Mouse (Mus musculus): ENCODE results near the gene Sucnr1.
"Not testable (repeated sequence)": the region's sequence is repeated elsewhere in the genome, so short reads cannot be mapped to it uniquely, and the experiment has no call there.

The Sucnr1 gene

DNA sequence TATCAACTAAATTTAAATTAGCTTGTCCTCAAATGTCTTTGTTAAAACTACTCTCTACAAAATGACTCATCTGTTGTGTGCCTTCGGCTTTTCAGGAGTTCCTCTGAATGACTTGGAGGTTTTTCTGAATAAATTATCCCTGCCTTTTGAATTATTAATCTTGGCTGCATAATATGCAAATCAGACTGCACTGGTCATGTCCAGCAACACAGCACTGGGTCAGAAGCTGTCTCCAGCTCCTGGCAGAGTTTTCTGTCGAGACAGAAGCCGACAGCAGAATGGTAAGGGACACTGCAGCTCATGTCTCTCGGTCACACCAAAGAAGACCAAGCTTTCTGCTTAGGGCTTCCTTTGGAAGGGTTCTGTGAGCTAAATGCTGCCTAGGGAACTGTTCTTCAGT, at the start of gene Sucnr1:
Gene Sucnr1 (plus strand): TSS at position 222 of the 400 bp plus-strand sequence.
- no peak for DNase-seq (ENCODE audit: extremely low spot score, low read depth, low spot score)

DNA sequence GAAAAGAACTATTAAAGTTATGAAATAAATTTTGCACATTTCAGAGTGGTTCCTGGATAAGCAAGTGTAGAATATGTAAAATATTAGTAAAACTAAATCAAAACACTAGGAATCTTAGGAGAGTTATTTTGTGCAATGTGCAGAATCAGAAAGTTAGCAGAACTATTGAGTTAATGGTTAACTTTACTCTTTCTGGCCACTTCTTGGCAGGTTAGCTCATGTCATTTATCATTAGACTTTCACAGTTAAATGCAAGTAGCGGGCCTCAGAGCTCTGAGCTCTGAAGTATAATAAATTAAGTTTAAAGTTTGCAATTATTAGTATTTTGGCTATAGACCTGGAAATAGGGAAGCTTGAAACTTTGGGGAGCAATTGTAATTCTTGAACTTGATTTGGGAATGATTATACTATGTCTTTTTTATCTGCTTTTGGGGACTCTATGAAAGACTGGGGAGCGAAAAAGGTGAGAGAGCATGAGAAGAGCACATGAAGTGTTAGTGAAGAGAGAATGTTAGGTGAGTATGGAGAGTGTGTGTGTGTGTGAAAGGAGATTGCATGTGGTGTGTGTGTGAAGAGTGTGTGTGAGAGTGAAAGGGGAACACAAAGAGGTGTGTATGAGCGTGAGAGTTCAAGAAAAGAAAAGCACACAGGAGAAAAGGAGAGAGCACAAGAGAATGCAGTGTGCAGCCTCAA, 35.3 kb upstream of the Sucnr1 start:
- DNase-seq (ENCODE audit: extremely low spot score, low read depth, low spot score): no peak

DNA sequence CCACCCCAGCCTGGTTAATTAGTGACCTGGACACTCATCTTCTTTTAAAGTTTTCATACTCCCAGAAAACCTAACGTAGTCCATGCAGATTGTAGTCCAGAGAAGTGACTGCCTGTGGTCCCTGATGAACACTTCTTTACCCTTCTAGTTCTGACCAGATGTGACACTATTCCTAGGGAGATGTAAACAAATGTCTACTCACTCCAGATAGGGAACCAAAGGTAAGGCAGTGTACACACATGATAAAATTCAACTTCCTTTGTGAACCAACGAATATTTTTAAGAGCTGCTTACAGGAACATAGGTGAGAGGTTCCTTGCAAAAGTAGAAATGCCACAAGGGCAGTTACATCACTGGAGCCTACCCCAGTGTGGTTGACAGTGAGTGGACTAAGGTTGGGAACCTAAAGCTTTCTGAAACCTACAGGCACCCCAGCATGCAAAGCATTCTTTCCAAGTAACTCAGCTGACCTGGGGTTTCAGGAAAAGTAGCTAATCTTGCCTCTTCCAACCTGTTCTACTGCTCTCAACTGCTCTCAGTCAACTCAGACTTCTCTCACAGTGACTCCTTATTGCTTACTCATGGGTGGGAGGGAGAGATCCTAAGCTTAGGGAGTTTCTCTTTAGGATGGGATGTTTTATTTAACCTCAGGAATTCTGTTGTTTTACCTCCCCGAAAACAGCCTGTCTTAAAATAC, 28.3 kb upstream of the Sucnr1 start:
- DNase-seq (ENCODE audit: extremely low spot score, low read depth, low spot score): no peak

DNA sequence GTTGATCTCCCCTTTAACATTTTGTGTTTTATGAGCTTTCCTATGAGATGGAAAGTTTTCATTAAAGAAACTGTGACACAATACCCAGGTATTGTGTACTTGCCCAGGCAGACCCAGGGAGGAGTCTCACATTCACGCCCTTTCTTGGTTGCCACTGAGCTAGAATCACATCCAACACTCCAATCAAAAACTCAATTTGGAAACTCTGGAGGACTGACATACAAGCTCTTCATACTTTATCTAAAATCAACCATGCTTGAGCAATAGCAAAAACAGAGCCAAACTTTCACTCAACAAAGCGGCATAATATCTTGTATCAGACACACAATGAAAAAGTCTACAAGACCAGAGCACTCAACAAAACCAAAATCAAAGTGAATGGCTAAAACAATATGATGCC, 27.7 kb upstream of the Sucnr1 start:
- no peak for DNase-seq (ENCODE audit: extremely low spot score, low read depth, low spot score)

DNA sequence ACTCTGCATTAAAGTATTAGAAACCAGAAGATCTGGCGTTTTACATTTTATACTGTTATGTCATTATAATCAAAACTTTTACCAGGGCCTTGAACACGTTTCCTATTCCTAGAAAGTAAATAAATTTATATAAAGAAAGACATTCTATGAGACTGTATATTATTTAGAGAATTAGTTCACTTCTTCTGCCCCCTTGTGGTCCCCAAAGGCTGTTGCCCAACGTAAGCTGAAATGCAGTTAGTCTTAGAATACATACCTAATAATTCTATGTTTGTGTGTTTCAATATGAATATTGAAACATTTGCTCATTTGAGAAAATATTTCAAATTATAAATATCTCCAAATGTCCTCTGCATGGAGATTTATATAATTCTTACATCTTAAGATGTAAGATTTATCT, 25.2 kb upstream of the Sucnr1 start:
- DNase-seq (ENCODE audit: extremely low spot score, low read depth, low spot score): no peak

DNA sequence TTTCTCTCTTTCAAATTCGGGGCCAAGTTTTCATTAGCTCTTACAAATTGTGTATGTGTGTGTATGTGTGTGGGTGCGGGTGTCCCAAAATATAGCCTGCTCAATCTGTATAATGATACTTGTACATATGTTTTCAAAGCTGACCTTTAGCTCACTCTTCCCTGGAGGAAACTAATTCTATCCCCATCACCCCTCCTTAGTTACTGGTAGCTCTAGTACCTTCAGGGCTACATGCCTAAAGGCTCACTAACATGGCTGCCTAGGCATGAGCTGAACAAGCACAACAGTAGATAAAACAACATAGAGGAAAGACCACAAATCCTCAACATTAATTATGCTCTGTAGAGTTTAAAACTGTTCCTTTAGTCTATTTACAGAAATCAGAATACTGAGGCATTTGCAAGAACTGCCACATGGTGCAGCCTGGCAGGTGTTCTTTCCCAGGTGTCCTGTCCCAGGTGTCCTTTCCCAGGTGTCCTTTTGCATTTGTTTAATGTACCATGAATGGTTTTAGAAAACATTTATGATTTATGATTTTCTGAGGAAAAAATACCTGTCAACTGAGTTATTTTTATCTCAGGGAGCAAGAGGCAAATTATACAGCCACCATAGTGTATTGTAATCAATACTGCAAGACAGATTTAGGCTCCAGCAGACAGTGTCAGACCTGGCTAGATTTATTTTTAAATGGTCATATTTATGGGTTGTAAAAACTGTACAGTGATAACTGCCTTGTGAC, 24.4 kb upstream of the Sucnr1 start:
- DNase-seq (ENCODE audit: extremely low spot score, low read depth, low spot score): no peak

DNA sequence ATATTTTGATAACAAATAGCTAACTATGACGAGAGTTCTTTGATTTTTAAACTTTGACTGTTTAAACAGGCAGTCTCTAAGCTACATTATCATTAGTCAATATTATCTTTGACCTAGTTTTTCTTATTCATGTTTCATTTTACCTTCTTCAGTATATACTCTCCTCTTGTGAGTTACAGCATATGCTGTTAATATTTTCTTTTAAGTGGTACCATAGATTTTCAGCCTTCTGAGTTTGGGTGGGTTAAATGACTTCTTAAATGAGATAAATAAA, 23.9 kb upstream of the Sucnr1 start:
- no peak for DNase-seq (ENCODE audit: extremely low spot score, low read depth, low spot score)

DNA sequence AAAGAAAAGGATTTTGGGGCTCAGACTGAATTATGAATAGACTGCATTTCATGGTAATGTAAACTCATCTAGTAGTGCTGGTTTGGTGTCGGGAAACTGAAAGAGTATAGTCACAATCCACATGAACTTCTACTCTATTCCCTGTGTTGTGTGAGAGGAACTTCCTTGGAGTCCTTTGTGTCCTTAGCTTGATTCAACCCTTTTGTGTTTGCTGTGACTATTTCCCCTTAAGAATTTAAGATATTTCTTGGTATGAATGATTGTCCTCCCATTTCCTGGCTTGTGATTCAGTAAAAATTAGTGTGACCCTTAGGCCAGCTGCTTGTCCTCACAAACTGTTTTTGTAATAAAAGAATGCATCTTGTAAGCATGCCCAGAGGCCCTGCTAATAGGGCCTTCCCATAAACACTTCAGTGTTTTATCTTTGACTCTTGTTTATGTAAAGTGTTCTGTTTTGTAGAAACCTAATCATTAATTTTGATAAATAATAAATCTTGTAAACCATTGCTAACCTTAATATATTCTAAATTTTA, 2.7 kb upstream of the Sucnr1 start:
- DNase-seq (ENCODE audit: extremely low spot score, low read depth, low spot score): no peak

DNA sequence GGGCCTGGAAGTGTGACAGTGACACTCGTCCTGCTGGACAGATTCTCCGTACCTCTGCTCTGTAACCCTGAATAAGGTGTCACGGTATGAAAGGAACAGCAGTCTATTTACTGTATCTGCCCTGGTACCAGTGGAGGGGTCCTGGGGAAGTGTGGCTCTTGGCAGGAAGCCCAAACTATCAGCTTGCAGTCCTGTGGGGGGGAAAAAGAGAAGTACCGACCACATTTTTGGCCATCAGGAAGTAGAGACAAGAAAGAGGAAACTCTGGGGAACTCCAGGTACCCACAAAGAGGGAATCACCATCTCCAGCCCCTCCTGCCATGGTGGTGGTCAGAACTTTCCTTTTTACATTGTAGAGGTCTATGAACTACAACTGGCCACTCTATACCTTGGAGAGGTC, 1.1 kb upstream of the Sucnr1 start:
- DNase-seq (ENCODE audit: extremely low spot score, low read depth, low spot score): no peak

DNA sequence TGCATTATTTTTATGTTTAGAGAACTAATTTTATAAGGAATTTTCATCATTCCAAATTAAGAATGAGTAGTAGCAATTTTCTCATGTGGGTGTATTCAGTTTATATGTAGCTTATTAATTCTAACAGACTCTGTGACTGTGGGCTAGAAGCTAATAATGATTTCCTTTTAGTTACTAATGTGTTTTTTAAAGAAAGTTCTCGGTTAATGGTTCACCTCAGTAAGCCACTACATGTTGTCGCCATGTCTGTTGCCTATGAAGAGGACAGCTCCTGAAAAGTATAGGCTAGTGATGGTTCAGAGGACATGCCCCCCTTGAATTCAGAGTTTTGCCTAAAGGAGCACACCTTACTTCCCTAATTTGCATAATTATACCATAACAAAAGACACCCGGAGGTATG, 1.1 kb downstream of the Sucnr1 start:
- DNase-seq (ENCODE audit: extremely low spot score, low read depth, low spot score): no peak

DNA sequence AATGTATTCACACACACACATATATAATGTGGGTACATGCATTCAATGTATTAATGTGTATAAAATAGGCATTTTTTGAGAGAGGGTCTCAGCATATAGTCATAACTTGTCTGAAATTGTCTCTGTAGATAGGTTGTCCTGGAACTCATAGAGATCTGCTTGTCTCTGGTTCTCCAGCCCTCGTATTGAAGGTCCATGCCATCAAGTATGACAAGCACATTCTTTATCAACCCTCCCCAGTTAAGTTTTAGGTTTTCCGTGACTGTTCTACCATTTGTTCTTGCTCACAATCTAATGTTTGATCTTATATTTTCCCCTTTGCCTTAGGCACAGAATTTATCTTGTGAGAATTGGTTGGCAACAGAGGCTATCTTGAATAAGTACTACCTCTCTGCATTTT, 4.1 kb downstream of the Sucnr1 start:
- no peak for DNase-seq (ENCODE audit: extremely low spot score, low read depth, low spot score)

DNA sequence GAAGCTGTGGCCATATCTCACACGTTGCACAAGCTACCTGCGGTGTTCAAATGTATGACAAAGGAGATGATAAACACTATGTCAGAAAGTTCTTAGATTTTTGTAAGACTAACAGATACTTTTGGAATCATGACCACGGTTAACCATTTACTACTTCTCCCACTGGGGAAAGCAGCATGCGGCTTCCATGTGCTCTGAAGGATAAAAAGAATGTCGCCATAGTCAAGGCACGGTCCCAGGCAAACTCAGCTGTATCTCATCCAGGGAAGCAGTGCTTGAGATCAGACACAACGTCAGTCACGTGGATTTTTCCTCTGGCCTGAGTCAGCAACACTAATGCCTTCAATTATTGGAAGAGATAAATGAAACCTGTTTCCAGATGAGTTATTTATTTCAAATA, 9.7 kb downstream of the Sucnr1 start:
- no peak for DNase-seq (ENCODE audit: extremely low spot score, low read depth, low spot score)

DNA sequence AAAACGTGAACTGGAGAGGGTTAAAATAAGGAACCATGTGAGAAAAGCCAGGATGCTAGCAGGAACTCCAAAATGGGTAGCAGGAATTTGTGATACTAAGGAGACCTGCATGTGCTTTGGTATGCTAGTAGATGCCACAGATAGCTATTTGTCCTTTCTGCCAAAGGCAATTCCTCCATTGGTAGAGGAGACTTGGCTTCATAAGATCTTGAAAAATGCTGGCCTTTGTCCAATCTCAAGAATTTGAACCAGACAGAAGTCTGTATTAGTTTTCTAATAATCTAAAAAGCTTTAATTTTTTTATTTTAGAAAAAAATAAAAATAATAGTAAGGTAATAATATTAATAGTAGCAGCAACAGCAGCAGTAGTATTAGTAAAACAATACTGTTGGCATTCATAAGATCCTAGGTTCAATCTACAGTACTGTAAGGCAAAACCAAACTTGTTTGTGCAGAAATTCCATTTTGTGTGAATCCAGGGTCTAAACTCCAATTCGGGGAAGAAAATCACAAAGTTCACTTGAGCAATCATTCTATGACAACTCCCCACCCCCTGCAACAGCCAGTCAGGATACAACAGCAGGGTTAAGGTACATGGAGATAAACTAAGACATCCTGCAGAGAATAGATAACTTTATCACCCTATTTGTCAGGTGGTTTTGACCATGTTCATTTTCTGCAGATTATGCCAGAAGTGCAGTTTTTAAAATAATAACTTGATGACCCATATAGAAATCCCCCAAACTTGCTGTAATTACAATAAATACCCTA, 12.9 kb downstream of the Sucnr1 start:
- no peak for DNase-seq (ENCODE audit: extremely low spot score, low read depth, low spot score)

DNA sequence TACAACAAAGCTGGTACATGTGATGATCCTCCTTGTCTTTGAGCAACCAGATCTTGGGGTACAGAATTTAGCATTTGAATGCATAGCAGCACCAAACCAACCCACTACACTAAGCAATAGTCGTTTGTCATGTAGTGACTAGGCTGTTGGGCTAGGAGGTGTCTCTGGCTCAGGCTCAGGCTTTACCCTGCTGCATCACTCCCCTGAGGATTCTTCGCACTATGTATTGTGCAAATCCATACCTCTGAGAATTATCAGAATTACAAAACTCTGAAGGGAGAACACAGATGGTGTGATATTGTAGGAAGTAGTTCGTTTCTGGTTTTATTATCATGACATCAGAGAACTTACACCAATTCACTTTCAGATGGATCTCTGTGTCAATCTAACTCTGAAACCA, 15.3 kb downstream of the Sucnr1 start:
- no peak for DNase-seq (ENCODE audit: extremely low spot score, low read depth, low spot score)

DNA sequence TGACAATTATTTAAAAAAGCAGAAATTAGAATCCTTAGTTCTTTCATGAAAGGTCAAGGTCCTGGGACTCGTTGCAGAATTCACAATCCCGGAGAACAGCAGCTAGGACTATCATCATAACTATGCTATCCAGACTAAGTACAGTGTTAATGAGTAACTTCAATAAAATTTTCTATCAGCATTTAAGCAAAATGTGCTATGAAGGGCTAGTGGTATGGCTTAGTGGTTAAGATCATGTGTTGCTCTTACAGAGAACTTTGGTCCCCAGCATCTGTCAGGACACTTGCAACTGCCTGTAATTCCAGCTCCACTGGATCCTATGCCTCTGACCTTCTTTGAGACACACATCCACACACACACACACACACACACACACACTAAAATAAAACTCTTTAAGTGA, 15.8 kb downstream of the Sucnr1 start:
- no peak for DNase-seq (ENCODE audit: extremely low spot score, low read depth, low spot score)

DNA sequence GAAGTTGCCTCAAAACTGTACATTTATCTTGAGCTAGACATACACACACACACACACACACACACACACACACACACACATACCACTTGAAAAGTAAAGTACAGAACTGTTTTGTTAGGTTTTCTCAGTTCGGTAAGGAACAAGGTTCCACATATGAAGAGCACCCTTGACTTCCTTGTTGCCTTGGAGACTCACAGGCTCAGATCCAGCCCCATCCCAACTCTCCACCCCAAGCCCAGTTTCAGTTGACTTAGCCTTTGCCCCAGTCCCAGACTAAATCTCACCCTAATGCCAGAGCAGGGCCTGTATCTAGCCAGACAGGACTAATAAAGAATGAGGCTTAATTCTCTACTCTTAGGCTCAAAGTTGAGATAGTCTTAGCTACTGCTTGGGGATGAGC, 16.9 kb downstream of the Sucnr1 start:
- DNase-seq (ENCODE audit: extremely low spot score, low read depth, low spot score): no peak

DNA sequence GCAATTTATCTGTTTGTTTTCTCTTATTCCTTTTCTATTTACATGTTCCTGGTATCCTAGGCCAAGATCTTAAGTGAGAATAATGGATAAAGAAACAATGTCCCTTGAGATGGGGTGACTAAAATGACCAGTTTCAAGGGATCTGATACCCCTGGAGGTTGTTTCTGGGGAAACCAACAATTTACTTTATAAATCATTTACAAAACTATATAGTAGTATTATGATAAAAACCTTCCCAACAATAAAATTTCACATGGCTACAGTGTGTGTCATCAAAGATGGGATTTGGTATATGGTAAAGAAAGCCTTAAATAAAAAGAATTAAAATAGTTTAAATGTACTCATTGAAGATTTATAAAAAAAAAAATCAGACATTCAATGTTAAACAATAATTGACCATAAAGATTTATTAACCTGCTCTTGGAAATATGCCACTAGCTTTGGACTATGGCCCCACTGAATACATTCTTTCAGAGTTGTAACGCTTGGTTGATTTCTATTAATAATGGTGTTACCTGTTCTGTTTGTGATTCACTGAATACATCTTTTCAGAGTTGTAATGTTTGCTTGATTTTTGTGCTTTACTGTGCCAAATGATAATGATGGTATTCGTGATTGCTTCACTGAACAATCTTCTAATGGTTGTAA, 22.9 kb downstream of the Sucnr1 start:
- no peak for DNase-seq (ENCODE audit: extremely low spot score, low read depth, low spot score)

DNA sequence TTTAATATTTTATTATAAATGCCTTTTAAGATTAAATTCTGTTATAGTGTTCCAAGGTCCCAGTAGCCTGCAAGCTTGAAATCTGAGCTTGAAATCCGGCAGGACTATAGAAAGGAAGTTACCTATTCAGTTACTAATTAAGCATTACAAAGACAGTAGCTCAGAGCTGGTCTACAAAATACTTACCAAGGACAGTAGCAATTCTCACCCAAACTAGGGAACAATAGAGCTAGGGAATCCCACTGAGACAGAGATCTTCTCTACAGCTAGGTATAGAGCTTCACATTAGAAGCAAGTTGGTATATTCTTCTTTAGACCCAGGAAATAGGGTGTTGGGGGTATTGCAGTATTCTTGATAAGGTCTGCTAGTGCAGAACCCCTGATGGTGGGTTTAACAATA, 24.8 kb downstream of the Sucnr1 start:
- not testable (repeated sequence) for DNase-seq (ENCODE audit: extremely low spot score, low read depth, low spot score)

DNA sequence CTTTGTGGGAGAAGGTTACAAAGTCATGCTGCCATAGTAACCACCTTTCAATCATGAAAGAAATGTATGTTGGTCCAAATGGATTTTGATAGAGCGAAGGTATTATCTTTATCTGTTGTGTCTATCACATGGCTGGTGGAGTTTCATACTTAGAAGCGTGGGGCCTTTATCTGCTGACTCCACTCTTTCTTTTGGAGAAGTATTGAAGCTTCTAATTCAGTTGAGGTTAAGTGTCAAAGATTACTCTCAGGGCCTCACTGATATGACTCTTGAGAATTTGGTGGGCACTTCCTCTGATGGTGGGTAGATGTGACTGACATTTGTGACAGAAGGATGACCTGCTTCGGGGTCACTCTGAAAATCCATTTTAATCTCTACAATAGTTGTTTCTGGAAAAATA, 26.1 kb downstream of the Sucnr1 start:
- DNase-seq (ENCODE audit: extremely low spot score, low read depth, low spot score): no peak

DNA sequence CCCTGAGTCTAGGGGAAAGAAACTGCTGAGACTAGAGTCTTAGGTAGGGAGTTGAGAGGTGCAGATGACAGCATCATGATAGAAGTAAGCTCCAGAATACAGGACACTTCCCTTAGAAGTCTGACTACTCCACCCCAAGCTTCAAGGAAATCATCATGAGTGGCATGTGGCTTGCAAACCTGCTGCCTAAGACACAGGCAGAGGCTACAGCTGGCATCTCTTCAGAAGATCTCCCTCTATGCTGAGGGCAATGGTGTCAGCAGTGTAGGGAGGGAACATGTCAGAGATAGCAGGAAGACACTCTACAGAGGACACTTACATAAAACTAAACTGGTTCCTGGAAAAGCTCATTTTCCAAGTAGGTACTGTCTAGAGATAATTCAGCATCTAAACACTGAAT, 27.1 kb downstream of the Sucnr1 start:
- DNase-seq (ENCODE audit: extremely low spot score, low read depth, low spot score): no peak

DNA sequence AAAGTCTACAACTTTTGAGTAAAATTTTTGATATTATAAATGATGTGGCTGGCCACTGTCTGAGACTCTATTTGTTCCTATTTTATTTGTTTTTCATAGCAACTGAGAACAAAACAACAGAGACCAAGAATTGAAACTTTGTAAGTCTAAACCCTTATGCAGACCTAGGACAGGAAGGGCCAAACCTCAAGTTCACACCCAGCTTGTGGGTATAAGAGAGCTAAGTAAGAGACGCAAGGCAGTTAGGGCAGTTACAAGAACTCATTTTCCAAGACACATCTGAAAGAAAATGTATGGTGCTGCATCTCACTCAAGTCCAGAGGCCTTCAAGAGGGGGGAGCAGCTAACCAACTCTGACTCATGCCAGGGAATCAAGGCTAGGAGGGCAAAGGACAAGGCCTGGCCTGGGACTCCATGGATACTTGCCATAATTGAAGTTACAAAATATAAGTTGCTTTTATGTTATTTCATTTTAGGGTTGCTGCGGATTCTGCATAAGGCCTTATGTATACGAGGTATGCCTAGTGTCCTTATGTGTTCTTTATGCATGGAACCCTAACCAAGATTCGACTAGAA, 29.6 kb downstream of the Sucnr1 start:
- DNase-seq (ENCODE audit: extremely low spot score, low read depth, low spot score): no peak

Measured in hindlimb bud, embryonic 11.5 days (tissue).